Mouse (Mus musculus) embryonic fibroblast, embryonic 13.5 days (primary cell): ENCODE results near the gene Rnase1.

Experiments
- CTCF ChIP-seq: IDR thresholded peaks from 2 replicates; pipeline ENCODE4 v1.5.1; 2011; ENCODE audit warnings: mild to moderate bottlenecking, control low read depth, low read length, moderate library complexity, borderline replicate concordance; ENCODE audit not compliant: insufficient read depth
- POLR2A ChIP-seq: IDR thresholded peaks from 2 replicates; pipeline ENCODE4 v1.6.1; 2011; ENCODE audit warnings: low read depth, mild to moderate bottlenecking, control low read depth, low read length, moderate library complexity

DNA sequence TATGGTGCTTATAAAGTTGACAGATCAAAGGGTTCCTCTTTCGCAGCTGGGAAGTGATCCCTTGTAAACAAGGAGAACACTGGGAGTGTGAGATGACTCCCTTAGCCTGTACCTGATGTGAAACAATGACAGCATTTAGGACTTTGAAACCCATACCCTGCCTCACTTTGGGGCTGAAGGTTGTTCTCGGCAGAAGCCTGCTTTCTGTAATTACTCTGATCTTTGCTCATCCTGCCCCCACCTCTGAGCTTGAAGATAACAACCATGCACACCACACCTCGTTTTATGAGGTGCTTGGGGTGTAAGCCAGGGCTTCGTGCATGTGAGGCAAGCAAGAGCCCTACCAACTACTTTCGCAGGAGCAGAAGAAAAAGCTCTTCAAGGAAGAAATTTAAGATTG lies 2.6 kb upstream of the Rnase1 start:
- no peak for TF ChIP-seq CTCF
- no peak for TF ChIP-seq POLR2A
